Mouse (Mus musculus) activated CD4-positive, CD25-positive, alpha-beta regulatory T cell, adult 4 months (primary cell): ENCODE measurements around the gene Cnnm2. TPM values are rescaled to one million over a fixed set of nuclear protein-coding genes. Genes with fewer than 3 reads are reported as not detected.
"Not testable (repeated sequence)": the region's sequence is repeated elsewhere in the genome, so short reads cannot be mapped to it uniquely, and the experiment has no call there.

Source experiments
- ATAC-seq: one replicate; pipeline ENCODE4 v1.8.0; 2017
- polyA plus RNA-seq, 2 experiments: library from polyadenylated mRNA; unstranded; fragments of 100-300 nt; shearing (Covaris generic); gene quantifications; one replicate each; pipeline ENCODE4 v1.2.1; 2017

Cnnm2 gene
- polyA plus RNA-seq, 2 experiments from 2014 or later, result 0.84 to 1.2 TPM

- ATAC-seq, result peak; percentile 36
Measured at GRCm38 (mm10) chr19:46760375-46761160, 828 bp upstream of the Cnnm2 start.

GRCm38 (mm10) chr19:46761971-46762290 lies 535 bp downstream of the Cnnm2 start:
- no peak for ATAC-seq

DNA sequence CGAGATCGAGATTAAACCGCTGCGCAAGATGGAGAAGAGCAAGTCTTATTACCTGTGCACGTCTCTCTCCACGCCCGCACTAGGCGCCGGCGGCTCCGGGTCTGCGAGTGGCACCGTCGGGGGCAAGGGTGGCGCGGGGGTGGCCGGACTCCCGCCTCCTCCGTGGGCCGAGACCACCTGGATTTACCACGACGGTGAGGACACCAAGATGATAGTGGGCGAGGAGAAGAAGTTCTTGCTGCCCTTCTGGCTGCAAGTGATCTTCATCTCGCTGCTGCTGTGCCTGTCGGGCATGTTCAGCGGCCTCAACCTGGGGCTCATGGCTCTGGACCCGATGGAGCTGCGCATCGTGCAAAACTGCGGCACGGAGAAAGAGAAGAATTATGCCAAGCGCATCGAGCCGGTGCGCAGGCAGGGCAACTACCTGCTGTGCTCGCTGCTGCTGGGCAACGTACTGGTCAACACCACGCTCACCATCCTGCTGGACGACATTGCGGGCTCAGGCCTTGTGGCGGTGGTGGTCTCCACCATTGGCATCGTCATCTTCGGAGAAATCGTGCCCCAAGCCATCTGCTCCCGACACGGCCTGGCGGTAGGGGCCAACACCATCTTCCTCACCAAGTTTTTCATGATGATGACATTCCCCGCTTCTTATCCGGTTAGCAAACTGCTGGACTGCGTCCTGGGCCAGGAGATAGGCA lies 1.0 kb downstream of the Cnnm2 start:
- ATAC-seq, result no peak

DNA sequence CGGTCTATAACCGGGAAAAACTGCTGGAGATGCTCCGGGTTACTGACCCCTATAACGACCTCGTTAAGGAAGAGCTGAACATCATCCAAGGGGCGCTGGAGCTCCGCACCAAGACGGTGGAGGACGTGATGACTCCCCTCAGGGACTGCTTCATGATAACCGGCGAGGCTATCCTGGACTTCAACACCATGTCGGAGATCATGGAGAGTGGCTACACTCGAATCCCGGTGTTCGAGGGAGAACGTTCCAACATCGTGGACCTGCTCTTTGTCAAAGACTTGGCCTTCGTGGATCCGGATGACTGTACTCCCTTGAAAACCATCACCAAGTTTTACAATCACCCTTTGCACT lies 1.6 kb downstream of the Cnnm2 start:
- no peak for ATAC-seq

- ATAC-seq, result no peak
Measured at GRCm38 (mm10) chr19:46763356-46763755, 2.0 kb downstream of the Cnnm2 start.

GRCm38 (mm10) chr19:46763932-46764762 lies 2.8 kb downstream of the Cnnm2 start:
- no peak for ATAC-seq

- no peak for ATAC-seq
Measured at GRCm38 (mm10) chr19:46764763-46765117, 3.3 kb downstream of the Cnnm2 start.

DNA sequence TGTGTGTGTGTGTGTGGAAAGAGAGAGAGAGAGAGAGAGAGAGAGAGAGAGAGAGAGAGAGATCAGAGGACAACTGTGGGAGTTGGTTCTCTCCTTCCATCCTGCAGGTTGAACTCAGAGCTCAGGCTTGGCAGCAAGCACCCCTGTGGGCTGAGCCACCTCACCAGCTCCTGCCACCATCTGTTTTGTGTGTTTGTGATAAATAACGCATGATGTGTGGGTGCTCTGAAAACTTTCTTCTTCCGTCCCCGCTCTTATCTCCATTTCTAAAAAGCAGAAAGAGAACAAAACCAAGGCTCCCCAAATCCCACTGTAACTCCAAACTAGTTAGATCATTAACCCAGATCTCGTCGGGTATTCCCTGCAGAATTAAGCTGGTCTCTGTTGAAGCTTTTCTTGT lies 4.7 kb downstream of the Cnnm2 start:
- ATAC-seq, result no peak

- ATAC-seq, result no peak
Measured at GRCm38 (mm10) chr19:46769759-46770158, 8.4 kb downstream of the Cnnm2 start.

GRCm38 (mm10) chr19:46771801-46772200 lies 10.4 kb downstream of the Cnnm2 start:
- no peak for ATAC-seq

GRCm38 (mm10) chr19:46776391-46776790 lies 15.0 kb downstream of the Cnnm2 start:
- no peak for ATAC-seq

DNA sequence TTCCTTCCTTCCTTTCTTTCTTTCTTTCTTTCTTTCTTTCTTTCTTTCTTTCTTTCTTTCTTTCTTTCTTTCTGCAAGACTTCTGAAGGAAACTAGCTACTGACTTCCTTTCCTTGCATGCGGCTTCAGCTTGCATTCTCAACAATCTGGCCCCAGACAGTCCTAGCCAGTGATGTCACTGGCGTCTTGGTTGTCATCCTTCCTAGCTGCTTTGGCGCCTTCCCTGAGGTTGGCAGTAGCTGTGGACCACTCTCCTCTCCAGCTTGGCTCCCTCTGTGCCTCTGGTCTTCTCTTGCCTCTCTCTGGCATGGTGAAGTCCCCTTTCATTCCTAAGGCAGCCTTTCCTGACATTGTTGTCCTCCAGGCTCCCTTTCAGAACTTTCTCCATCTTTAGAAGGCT lies 15.5 kb downstream of the Cnnm2 start:
- ATAC-seq, result no peak

GRCm38 (mm10) chr19:46777928-46778680 lies 16.7 kb downstream of the Cnnm2 start:
- no peak for ATAC-seq

DNA sequence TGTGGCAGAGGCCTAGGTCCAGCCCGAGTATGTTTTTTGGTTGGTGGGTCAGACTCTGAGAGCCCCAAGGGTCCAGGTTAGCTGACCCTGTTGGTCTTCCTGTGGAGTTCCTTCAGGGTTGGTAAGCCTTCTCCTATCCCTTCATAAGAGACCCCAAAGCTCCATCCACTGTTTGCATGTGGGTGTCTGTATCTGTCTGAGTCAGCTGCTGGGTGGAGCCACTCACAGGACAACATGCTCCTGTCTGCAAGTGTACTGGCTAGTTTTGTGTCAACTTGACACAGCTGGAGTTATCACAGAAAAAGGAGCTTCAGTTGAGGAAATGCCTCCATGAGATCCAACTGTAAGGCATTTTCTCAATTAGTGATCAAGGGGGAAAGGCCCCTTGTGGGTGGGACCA lies 17.7 kb downstream of the Cnnm2 start:
- not testable (repeated sequence) for ATAC-seq

DNA sequence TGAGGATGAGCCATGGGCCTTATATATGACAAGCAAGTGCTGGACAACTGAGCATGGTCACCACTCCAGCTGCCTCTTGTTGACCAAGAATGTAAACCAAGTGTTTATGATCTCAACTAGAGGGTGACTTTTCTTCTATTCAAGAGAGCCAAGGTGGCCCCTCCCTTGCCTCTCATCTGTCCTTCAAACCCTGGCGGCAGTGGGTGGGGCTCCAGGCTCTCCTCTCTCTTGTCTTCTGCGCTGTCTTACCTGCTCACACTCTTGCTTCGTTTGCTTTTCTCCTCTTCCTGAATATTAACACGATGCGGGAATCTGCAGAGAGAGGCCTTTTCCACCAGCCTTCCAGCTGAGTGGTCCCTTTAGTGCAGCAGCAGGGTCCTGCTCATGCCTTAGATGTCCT lies 22.6 kb downstream of the Cnnm2 start:
- ATAC-seq, result no peak

DNA sequence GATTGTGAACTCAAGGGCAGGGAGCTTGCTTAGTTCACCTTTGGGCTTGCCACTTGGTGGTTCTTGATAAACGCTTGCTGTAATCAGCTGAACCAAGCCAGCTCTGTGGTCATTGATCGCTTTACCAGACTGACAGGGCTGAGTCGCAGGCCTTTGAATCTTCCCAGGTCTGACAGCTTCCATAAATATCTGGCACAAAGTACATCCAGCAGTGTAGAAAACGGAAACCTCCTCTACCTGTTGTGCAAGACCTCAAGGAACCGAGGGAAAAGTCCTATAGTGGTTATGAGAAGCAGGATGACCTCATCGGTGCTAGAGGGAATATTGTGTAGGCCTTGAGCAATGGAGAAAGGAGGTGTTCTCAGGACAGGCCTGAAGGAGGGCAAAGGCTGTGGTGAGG lies 23.1 kb downstream of the Cnnm2 start:
- ATAC-seq, result no peak

DNA sequence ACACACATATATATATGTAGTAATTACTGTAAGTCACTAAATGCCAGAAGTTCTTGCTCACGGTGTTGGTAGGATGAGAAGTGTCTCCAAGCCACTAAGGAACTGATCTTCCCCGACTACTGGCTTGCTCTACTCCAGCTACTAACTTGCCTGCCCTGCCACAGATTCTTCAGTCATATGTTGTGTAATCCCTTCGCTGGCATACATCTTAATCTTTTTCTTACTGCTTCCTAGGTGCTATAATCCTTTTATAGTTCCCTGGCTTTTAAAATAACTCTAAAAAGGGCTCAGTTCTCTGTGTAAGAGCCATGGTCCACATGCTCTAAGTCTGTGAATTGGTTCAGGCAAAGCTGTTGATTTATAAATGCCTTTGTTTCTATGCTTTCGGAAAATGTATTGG lies 24.2 kb downstream of the Cnnm2 start:
- ATAC-seq, result no peak

- no peak for ATAC-seq
Measured at GRCm38 (mm10) chr19:46789782-46790181, 28.4 kb downstream of the Cnnm2 start.

GRCm38 (mm10) chr19:46791360-46791759 lies 30.0 kb downstream of the Cnnm2 start:
- ATAC-seq, result no peak

- ATAC-seq, result no peak
Measured at GRCm38 (mm10) chr19:46791921-46792320, 30.5 kb downstream of the Cnnm2 start.

GRCm38 (mm10) chr19:46792480-46792879 lies 31.1 kb downstream of the Cnnm2 start:
- ATAC-seq, result no peak

GRCm38 (mm10) chr19:46794181-46794580 lies 32.8 kb downstream of the Cnnm2 start:
- no peak for ATAC-seq
